Mouse (Mus musculus) embryonic stem cell, embryonic (primary cell): ENCODE measurements around the gene Metrn.

ENCODE experiments used
- CTCF ChIA-PET, 4 experiments: fragments of 300-600 bp in 2 of 4; fragments of 350-600 bp in 2 of 4; sonication (Branson Sonifier 250); formaldehyde crosslinking; loops; one replicate each; lab custom pipeline; 2022; ENCODE audit warnings: inconsistent platforms in 2 of 4; lab: Charles Lee
- POLR2A ChIA-PET, 4 experiments: fragments of 300-600 bp in 2 of 4; fragments of 350-600 bp in 2 of 4; sonication (Branson Sonifier 250); formaldehyde crosslinking; loops; one replicate each; lab custom pipeline; 2022; ENCODE audit warnings: antibody characterized with exemption in 4 of 4, inconsistent platforms in 1 of 4; lab: Charles Lee

Metrn gene

DNA sequence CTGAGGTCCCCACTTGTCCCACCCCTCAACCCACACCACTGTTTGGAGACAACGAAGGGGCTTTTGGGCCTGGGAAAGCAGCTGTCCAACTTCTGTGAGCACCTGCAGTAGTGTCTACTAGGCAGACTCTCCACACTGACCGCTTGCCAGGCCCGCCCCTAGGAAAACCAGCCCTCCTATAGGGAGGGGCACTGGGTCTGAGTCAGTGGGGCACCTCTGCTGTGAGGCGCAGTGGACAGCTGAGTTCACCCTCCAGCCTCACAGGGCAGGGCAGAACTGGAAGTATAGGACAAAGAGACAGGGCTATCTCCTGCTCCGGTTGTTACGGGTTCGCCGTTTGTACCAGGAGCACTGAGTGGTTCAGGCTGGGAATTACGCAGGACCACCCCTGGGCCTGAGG is 42.7 kb downstream of the Metrn start, which contains the start of gene Msln:
TSS of gene Msln (minus strand) at position 138 of the 400 bp plus-strand sequence.
- POLR2A ChIA-PET = interaction anchor here in 3 of 4 experiments (0.8 to 11.8 kb wide), 21 partner anchors 9 to 79 kb away, joined by 3 to 137 read pairs (median 4); partner anchors contain the start of genes Chtf18 (in 3 of the 3), Rpusd1 (in 3 of the 3), Metrn (in 2 of the 3) and Haghl (in 1 of the 3)

DNA sequence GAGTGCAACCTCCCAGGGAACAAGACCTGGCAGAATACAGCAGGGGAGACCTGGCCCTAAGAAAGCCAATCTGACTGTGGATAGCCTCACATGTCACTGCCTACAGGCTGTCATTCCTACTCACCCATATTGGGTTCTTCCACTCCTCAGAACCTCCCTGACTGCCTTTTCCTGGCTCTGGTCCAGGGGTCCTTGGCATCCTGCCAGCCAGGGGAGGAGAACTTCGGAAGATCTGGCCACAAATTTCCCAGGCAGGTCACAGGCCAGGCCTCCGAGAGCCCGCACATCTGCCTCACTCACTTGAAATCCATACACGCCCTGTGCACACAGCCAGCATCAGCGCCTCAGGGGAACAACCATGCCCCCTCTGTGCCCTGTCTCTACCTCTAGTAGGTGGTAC is 45.5 kb downstream of the Metrn start:
- ChIA-PET CTCF (interaction anchor here in 1 of 4 experiments (1.3 kb wide), 1 partner anchor 49 kb away, joined by 3 read pairs; no protein-coding TSS in a partner anchor), POLR2A (interaction anchor here in 1 of 4 experiments (1.3 kb wide), 2 partner anchors 24 to 27 kb away, joined by 3 to 4 read pairs; partner anchors contain the start of genes Chtf18 and Rpusd1)

More for the DNA sequence above, 42.7 kb downstream of the Metrn start, which contains the start of gene Msln:
- CTCF ChIA-PET = interaction anchor here in 3 of 4 experiments (0.8 to 2.6 kb wide), 8 partner anchors 10 to 47 kb away, joined by 3 to 8 read pairs (median 5); partner anchors contain the start of gene Narfl (in 2 of the 3)

- CTCF ChIA-PET = no interaction called here
Measured at GRCm38 (mm10) chr17:25749314-25749713, 47.6 kb downstream of the Metrn start.

DNA sequence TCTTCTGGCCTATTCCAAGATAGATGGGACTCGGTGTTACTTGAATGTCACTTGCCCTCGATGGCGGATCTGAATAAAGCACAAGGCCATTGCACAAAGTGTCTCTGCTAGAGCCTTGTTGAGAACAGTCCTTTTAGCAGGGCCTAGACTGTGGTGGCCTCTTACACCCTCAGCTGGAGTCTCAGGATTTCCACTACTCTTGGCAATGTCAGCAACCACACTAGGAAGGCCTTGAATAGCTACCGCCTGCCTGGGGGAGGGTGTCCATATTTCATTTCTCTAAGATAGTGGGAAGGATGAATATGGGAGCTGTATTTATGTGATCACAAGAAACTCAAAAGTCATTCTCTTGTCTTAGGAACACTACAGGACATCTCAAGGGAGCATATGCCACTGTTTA is 48.7 kb downstream of the Metrn start:
- CTCF ChIA-PET = no interaction called here

More at GRCm38 (mm10) chr17:25749314-25749713, 47.6 kb downstream of the Metrn start:
- POLR2A ChIA-PET = no interaction called here

GRCm38 (mm10) chr17:25744311-25744710 is 52.6 kb downstream of the Metrn start:
- ChIA-PET CTCF (interaction anchor here in 3 of 4 experiments (0.6 to 1.5 kb wide), 11 partner anchors 8 to 922 kb away, joined by 3 to 11 read pairs (median 3); no protein-coding TSS in a partner anchor), POLR2A (interaction anchor here (0.6 to 3.0 kb wide), 20 partner anchors 8 to 1556 kb away, joined by 3 to 26 read pairs (median 5); partner anchors contain the start of genes Gng13 (in 2 of the 4), Msln (in 2 of the 4), Chtf18 (in 1 of the 4) and Haghl (in 1 of the 4))

More for the DNA sequence above, 48.7 kb downstream of the Metrn start:
- POLR2A ChIA-PET = interaction anchor here in 1 of 4 experiments (2.4 kb wide), 1 partner anchor 8 kb away, joined by 14 read pairs; no protein-coding TSS in a partner anchor

DNA sequence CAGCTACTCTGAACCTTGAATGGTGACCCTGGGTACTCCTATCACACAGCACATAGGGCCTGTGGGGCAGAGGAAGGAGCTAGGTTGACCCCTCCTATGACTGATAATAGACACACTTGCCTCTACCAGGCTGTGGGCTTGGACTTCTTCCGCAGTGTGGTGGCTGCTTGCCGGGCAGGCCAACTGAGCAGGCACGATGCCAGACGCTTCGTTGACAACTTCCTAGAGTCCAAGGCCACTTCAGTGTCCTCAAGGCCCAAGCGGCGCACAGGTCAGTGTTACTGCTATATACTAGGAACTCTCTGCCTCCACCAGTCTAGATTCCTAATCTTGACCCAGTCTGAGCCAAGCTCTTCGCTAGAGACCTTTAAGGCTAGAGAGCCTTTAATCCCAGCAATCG is 53.1 kb downstream of the Metrn start:
- CTCF ChIA-PET = interaction anchor here (0.5 to 1.5 kb wide), 6 partner anchors 8 to 1148 kb away, joined by 3 to 11 read pairs (median 5); no protein-coding TSS in a partner anchor
- POLR2A ChIA-PET = interaction anchor here in 3 of 4 experiments (0.6 to 3.0 kb wide), 14 partner anchors 8 to 639 kb away, joined by 3 to 26 read pairs (median 6); partner anchors contain the start of genes Gng13 (in 2 of the 3), Msln (in 2 of the 3), Chtf18 (in 1 of the 3) and Haghl (in 1 of the 3)
